Mouse (Mus musculus) intestine, embryonic 16.5 days (tissue): ENCODE results near the gene Plekhg1. TPM values are rescaled to one million over a fixed set of nuclear protein-coding genes. Genes with fewer than 3 reads are reported as not detected.
A peak's percentile ranks its signal among the peaks of the same experiment; 100 is the strongest.

Source experiments
- ATAC-seq: fragments of 200-750 bp; cut with Nextera tagmentation; 2 replicates; pipeline ENCODE4 v1.8.0; 2017; ENCODE audit warnings: moderate TSS enrichment, moderate library complexity
- H3K27ac ChIP-seq: fragments of 300-500 bp; sonication (generic); 2 replicates; pipeline ENCODE4 v1.5.1; 2014; ENCODE audit warnings: mild to moderate bottlenecking, low read length
- H3K27me3 ChIP-seq: fragments of 300-500 bp; sonication (generic); replicated peaks from 2 replicates; pipeline ENCODE4 v1.6.1; 2014; ENCODE audit warnings: low read length, control low read depth, mixed read lengths; ENCODE audit not compliant: control insufficient read depth, insufficient read depth
- H3K36me3 ChIP-seq: fragments of 300-500 bp; sonication (generic); 2 replicates; pipeline ENCODE4 v1.6.1; 2014; ENCODE audit warnings: low read length, control low read depth; ENCODE audit not compliant: control insufficient read depth, insufficient read depth
- H3K4me1 ChIP-seq: fragments of 300-500 bp; sonication (generic); 2 replicates; pipeline ENCODE4 v1.6.1; 2014; ENCODE audit warnings: low read length, control low read depth, mixed read lengths; ENCODE audit not compliant: control insufficient read depth, insufficient read depth
- H3K4me2 ChIP-seq: fragments of 300-500 bp; sonication (generic); 2 replicates; pipeline ENCODE4 v1.6.1; 2014; ENCODE audit warnings: low read depth, low read length, control low read depth
- H3K4me3 ChIP-seq: fragments of 300-500 bp; sonication (generic); 2 replicates; pipeline ENCODE4 v1.5.1; 2014; ENCODE audit warnings: mild to moderate bottlenecking, low read length
- H3K9ac ChIP-seq: fragments of 300-500 bp; sonication (generic); 2 replicates; pipeline ENCODE4 v1.6.1; 2014; ENCODE audit warnings: low read depth, low read length
- H3K9me3 ChIP-seq: fragments of 300-500 bp; sonication (generic); 2 replicates; pipeline ENCODE4 v1.6.1; 2016; ENCODE audit warnings: low read length, control low read depth; ENCODE audit not compliant: control insufficient read depth
- WGBS: fragments of 180-500 bp; shearing (Covaris S2); extraction: QIAGEN DNeasy Blood & Tissue Kit; methylation state at CpG from one replicate; pipeline ENCODE4 v1.1.7; 2014; 5-methylcytosine and 5-hydroxymethylcytosine counted together
- polyA plus RNA-seq: library from polyadenylated mRNA; unstranded; fragments of >200 nt; fragmentation: Nextera tagmentation; extraction: Ambion mirVana; gene quantifications from 2 replicates; pipeline ENCODE4 v1.2.1, GENCODE M21; 2015

Gene Plekhg1
- polyA plus RNA-seq, 1 experiment from 2014 or later = 5.7 TPM

- no peak for ATAC-seq
- no peaks in the 10 kb centered on the region for H3K36me3 ChIP-seq
- H3K9ac ChIP-seq = no peak overlapping the region
- H3K4me1 ChIP-seq = peaks cover 6% of the 10 kb centered on the region
- no peak overlapping the region for H3K27ac ChIP-seq
- H3K9me3 ChIP-seq = no peaks in the 10 kb centered on the region
- no peaks in the 10 kb centered on the region for H3K27me3 ChIP-seq
- no peak overlapping the region for H3K4me2 ChIP-seq
- no peak overlapping the region for H3K4me3 ChIP-seq
- 90% methylated on average over 3 of the region's 3 CpGs for WGBS
Measured at GRCm38 (mm10) chr10:3807980-3808379, 67.8 kb downstream of the Plekhg1 start.

GRCm38 (mm10) chr10:3810476-3811273 lies 70.5 kb downstream of the Plekhg1 start:
- H3K4me1 ChIP-seq = peaks cover 6% of the 10 kb centered on the region
- H3K27me3 ChIP-seq = no peaks in the 10 kb centered on the region
- WGBS = 52% methylated on average over 10 of the region's 10 CpGs
- H3K9me3 ChIP-seq = no peaks in the 10 kb centered on the region
- ATAC-seq = peak; percentile 86
- H3K4me2 ChIP-seq = no peak overlapping the region
- H3K9ac ChIP-seq = no peak overlapping the region
- H3K4me3 ChIP-seq = no peak overlapping the region
- H3K27ac ChIP-seq = no peak overlapping the region; the same call in 1 of the 2 replicates
- no peaks in the 10 kb centered on the region for H3K36me3 ChIP-seq

- peak; percentile 94 for ATAC-seq
Measured at GRCm38 (mm10) chr10:3818940-3819701, 79.0 kb downstream of the Plekhg1 start.

GRCm38 (mm10) chr10:3823826-3824225 lies 83.7 kb downstream of the Plekhg1 start:
- Histone ChIP-seq H3K9ac (no peak overlapping the region), H3K27ac (no peak overlapping the region), H3K27me3 (no peaks in the 10 kb centered on the region), H3K9me3 (no peaks in the 10 kb centered on the region), H3K4me3 (no peak overlapping the region), H3K4me1 (0 out of 2 replicates have a peak, but pooled peaks cover 4% of the 10 kb centered on the region), H3K36me3 (no peaks in the 10 kb centered on the region), H3K4me2 (no peak overlapping the region)
- WGBS = 51% methylated on average over 6 of the region's 6 CpGs
- no peak for ATAC-seq

More at GRCm38 (mm10) chr10:3818940-3819701, 79.0 kb downstream of the Plekhg1 start:
- H3K4me2 ChIP-seq = no peak overlapping the region
- H3K27me3 ChIP-seq = no peaks in the 10 kb centered on the region
- no peak overlapping the region for H3K9ac ChIP-seq
- no peak overlapping the region for H3K4me3 ChIP-seq
- H3K9me3 ChIP-seq = no peaks in the 10 kb centered on the region
- H3K27ac ChIP-seq = 0 out of 2 replicates have a peak overlapping the region, but pooled peaks have one; percentile 24
- WGBS = 57% methylated on average over 5 of the region's 5 CpGs
- H3K36me3 ChIP-seq = no peaks in the 10 kb centered on the region
- H3K4me1 ChIP-seq = 0 out of 2 replicates have a peak, but pooled peaks cover 4% of the 10 kb centered on the region

GRCm38 (mm10) chr10:3826043-3826442 lies 85.9 kb downstream of the Plekhg1 start:
- no peaks in the 10 kb centered on the region for H3K9me3 ChIP-seq
- H3K27ac ChIP-seq = no peak overlapping the region
- no peak for ATAC-seq
- H3K36me3 ChIP-seq = no peaks in the 10 kb centered on the region
- no peaks in the 10 kb centered on the region for H3K4me1 ChIP-seq
- 84% methylated on average over 6 of the region's 6 CpGs for WGBS
- H3K27me3 ChIP-seq = no peaks in the 10 kb centered on the region
- no peak overlapping the region for H3K4me2 ChIP-seq
- H3K9ac ChIP-seq = no peak overlapping the region
- H3K4me3 ChIP-seq = no peak overlapping the region

GRCm38 (mm10) chr10:3827368-3827767 lies 87.2 kb downstream of the Plekhg1 start:
- H3K27me3 ChIP-seq = no peaks in the 10 kb centered on the region
- 86% methylated on average over 1 of the region's 1 CpGs for WGBS
- no peak overlapping the region for H3K4me2 ChIP-seq
- ATAC-seq = no peak
- no peaks in the 10 kb centered on the region for H3K36me3 ChIP-seq
- H3K4me3 ChIP-seq = no peak overlapping the region
- H3K9me3 ChIP-seq = no peaks in the 10 kb centered on the region
- no peak overlapping the region for H3K27ac ChIP-seq
- no peak overlapping the region for H3K9ac ChIP-seq
- no peaks in the 10 kb centered on the region for H3K4me1 ChIP-seq

GRCm38 (mm10) chr10:3829472-3829871 lies 89.3 kb downstream of the Plekhg1 start:
- H3K27me3 ChIP-seq = no peaks in the 10 kb centered on the region
- H3K27ac ChIP-seq = no peak overlapping the region
- H3K4me3 ChIP-seq = no peak overlapping the region
- no peaks in the 10 kb centered on the region for H3K4me1 ChIP-seq
- whole genome bisulfite sequencing = 37% methylated on average over 5 of the region's 5 CpGs
- H3K36me3 ChIP-seq = no peaks in the 10 kb centered on the region
- H3K9ac ChIP-seq = no peak overlapping the region
- no peak for ATAC-seq
- no peaks in the 10 kb centered on the region for H3K9me3 ChIP-seq
- no peak overlapping the region for H3K4me2 ChIP-seq

GRCm38 (mm10) chr10:3830618-3831017 lies 90.5 kb downstream of the Plekhg1 start:
- Histone ChIP-seq H3K27ac (no peak overlapping the region), H3K9me3 (no peaks in the 10 kb centered on the region), H3K4me3 (no peak overlapping the region), H3K4me2 (no peak overlapping the region), H3K36me3 (no peaks in the 10 kb centered on the region), H3K4me1 (no peaks in the 10 kb centered on the region), H3K27me3 (no peaks in the 10 kb centered on the region), H3K9ac (no peak overlapping the region)
- no peak for ATAC-seq
- 81% methylated on average over 1 of the region's 1 CpGs for WGBS

- no peak overlapping the region; the same call in 1 of the 2 replicates for H3K27ac ChIP-seq
- no peaks in the 10 kb centered on the region for H3K4me1 ChIP-seq
- H3K36me3 ChIP-seq = no peaks in the 10 kb centered on the region
- H3K9ac ChIP-seq = no peak overlapping the region
- no peaks in the 10 kb centered on the region for H3K9me3 ChIP-seq
- no peak overlapping the region for H3K4me3 ChIP-seq
- WGBS = 73% methylated on average over 11 of the region's 11 CpGs
- H3K4me2 ChIP-seq = no peak overlapping the region
- peak; percentile 54 for ATAC-seq
- no peaks in the 10 kb centered on the region for H3K27me3 ChIP-seq
Measured at GRCm38 (mm10) chr10:3831597-3832351, 91.6 kb downstream of the Plekhg1 start.
